Mouse (Mus musculus) frontal cortex, postnatal 10 days (tissue): ENCODE data around the gene Lrtm1.
A peak's percentile ranks its signal among the peaks of the same experiment; 100 is the strongest.

Source experiments
- DNase-seq, 2 experiments: peaks; one replicate each; pipeline ENCODE4 v3.0.0; 2022; ENCODE audit warnings: low spot score in 2 of 2, mixed read lengths in 1 of 2

Lrtm1 gene

GRCm38 (mm10) chr14:29017883-29018282, at the start of gene Lrtm1:
TSS of gene Lrtm1 (plus strand) at chr14:29018208.
- no peak for DNase-seq

GRCm38 (mm10) chr14:28969247-28969646, 48.8 kb upstream of the Lrtm1 start:
- DNase-seq = no peak

- no peak for DNase-seq
These were observed 45.4 kb upstream of the Lrtm1 start for GRCm38 (mm10) chr14:28972620-28973019.

GRCm38 (mm10) chr14:28979230-28979629, 38.8 kb upstream of the Lrtm1 start:
- no peak for DNase-seq

- DNase-seq = no peak
These were observed 37.5 kb upstream of the Lrtm1 start for GRCm38 (mm10) chr14:28980482-28980881.

GRCm38 (mm10) chr14:28984276-28984675, 33.7 kb upstream of the Lrtm1 start:
- DNase-seq = no peak

- DNase-seq = no peak
These were observed 29.7 kb upstream of the Lrtm1 start for GRCm38 (mm10) chr14:28988211-28988900.

- DNase-seq = no peak
These were observed 21.4 kb upstream of the Lrtm1 start for GRCm38 (mm10) chr14:28996569-28996968.

- DNase-seq = no peak
These were observed 12.7 kb upstream of the Lrtm1 start for GRCm38 (mm10) chr14:29005228-29005840.

GRCm38 (mm10) chr14:29009644-29010043, 8.4 kb upstream of the Lrtm1 start:
- DNase-seq = no peak

- no peak for DNase-seq
These were observed 4.8 kb upstream of the Lrtm1 start for GRCm38 (mm10) chr14:29013161-29013560.

- DNase-seq = no peak
These were observed 3.3 kb upstream of the Lrtm1 start for GRCm38 (mm10) chr14:29014680-29015079.

- peak in 1 of 2 experiments; percentile 12 for DNase-seq
These were observed 2.1 kb upstream of the Lrtm1 start for GRCm38 (mm10) chr14:29015896-29016295.

GRCm38 (mm10) chr14:29018316-29019000, 450 bp downstream of the Lrtm1 start:
- DNase-seq = no peak

- DNase-seq = no peak
These were observed 3.3 kb downstream of the Lrtm1 start for GRCm38 (mm10) chr14:29021295-29021694.

- no peak for DNase-seq
These were observed 5.2 kb downstream of the Lrtm1 start for GRCm38 (mm10) chr14:29023246-29023645.

- DNase-seq = no peak
These were observed 7.3 kb downstream of the Lrtm1 start for GRCm38 (mm10) chr14:29025335-29025734.

GRCm38 (mm10) chr14:29027276-29027675, 9.3 kb downstream of the Lrtm1 start:
- DNase-seq = no peak

- DNase-seq = no peak
These were observed 10.5 kb downstream of the Lrtm1 start for GRCm38 (mm10) chr14:29028391-29029106.

GRCm38 (mm10) chr14:29029107-29029469, 11.1 kb downstream of the Lrtm1 start:
- no peak for DNase-seq

- no peak for DNase-seq
These were observed 11.9 kb downstream of the Lrtm1 start for GRCm38 (mm10) chr14:29029896-29030420.

GRCm38 (mm10) chr14:29030519-29030918, 12.5 kb downstream of the Lrtm1 start:
- no peak for DNase-seq
